Mouse (Mus musculus): ENCODE measurements around the gene Olfr168.
"Not testable (repeated sequence)": the region's sequence is repeated elsewhere in the genome, so short reads cannot be mapped to it uniquely, and the experiment has no call there.

The Olfr168 gene

GRCm38 (mm10) chr16:19535455-19535854 lies at the start of gene Olfr168:
Gene Olfr168 (minus strand): TSS chr16:19535555.
- no peak for DNase-seq (ENCODE audit: low spot score)

- DNase-seq (ENCODE audit: low spot score) = not testable (repeated sequence)
Observed at GRCm38 (mm10) chr16:19571709-19572108, 36.4 kb upstream of the Olfr168 start, which contains the start of gene Olfr169. Gene Olfr169 (minus strand): TSS chr16:19571809.

GRCm38 (mm10) chr16:19553429-19553828 lies 18.1 kb upstream of the Olfr168 start:
- not testable (repeated sequence) for DNase-seq (ENCODE audit: low spot score)

GRCm38 (mm10) chr16:19552246-19552645 lies 16.9 kb upstream of the Olfr168 start:
- DNase-seq (ENCODE audit: low spot score) = not testable (repeated sequence)

GRCm38 (mm10) chr16:19522166-19522565 lies 13.2 kb downstream of the Olfr168 start, which contains the start of gene Olfr167:
Gene Olfr167 (minus strand): TSS chr16:19522266.
- no peak for DNase-seq (ENCODE audit: low spot score)

GRCm38 (mm10) chr16:19483394-19483793 lies 52.0 kb downstream of the Olfr168 start, which contains the start of gene Olfr166:
Gene Olfr166 (plus strand): TSS chr16:19483694.
- DNase-seq (ENCODE audit: low spot score) = no peak
